Comparison of ENCODE assay signal across 11 mouse cellular contexts in genomic region chr2:167263040-167263810, GRCm38 (mm10). TPM values are rescaled to one million over a fixed set of nuclear protein-coding genes. Genes with fewer than 3 reads are reported as not detected.
A peak's percentile ranks its signal among the peaks of the same experiment; 100 is the strongest.
DNase-seq lines count a peak whose midpoint lies in the region; ATAC-seq and TF ChIP-seq lines count a peak whose summit lies in the region.
"Had no signal": no experiment of that assay in that cellular context is flagged by ENCODE, and none has a peak within 500 bp of the region (broad histone marks: within the 10 kb centered on the region; RNA-seq: fewer than 3 reads in every experiment).

No protein-coding gene starts in this region.

- peak; percentile 33 for DNase-seq in ovary, adult 18-20 months (ENCODE audit: low spot score)
- DNase-seq in ovary, postnatal 14 days (ENCODE audit: low spot score): no peak
- DNase-seq in Patski (ENCODE audit: low read depth, low spot score): peak; percentile 95
- peak; percentile 2 for DNase-seq in ovary, postnatal 10 days (ENCODE audit: low spot score)
- no peak for DNase-seq in cerebellum, adult 11 months
- DNase-seq: right cerebral cortex, postnatal 14 days had no signal

- H3K27ac ChIP-seq in heart, embryonic 15.5 days: 0 out of 2 replicates have a peak overlapping the region, but pooled peaks have one; percentile 34
- H3K27ac ChIP-seq: kidney, postnatal 0 days; limb, embryonic 12.5 days had no signal

- peak; percentile 92 for ATAC-seq in Patski
- peak; percentile 50 for ATAC-seq in heart, embryonic 15.5 days (replicated peaks; ENCODE audit: insufficient number of reproducible peaks, insufficient read depth, low FRiP score, low read depth)
- no peak for ATAC-seq in megakaryocyte-erythroid progenitor cell, adult 5-6 weeks (replicated peaks; ENCODE audit: low FRiP score, low TSS enrichment, poor library complexity, severe bottlenecking)

- CTCF ChIA-PET in Patski (lab: Charles Lee): interaction anchor here (1.8 to 5.1 kb wide), 3 partner anchors 16 to 43 kb away, joined by 5 to 23 read pairs (median 9); no protein-coding TSS in a partner anchor

- TF ChIP-seq CTCF in Patski (IDR thresholded peaks at IDR 0.05): no peak

- no peak overlapping the region for H3K9ac ChIP-seq in heart, embryonic 15.5 days
- H3K9ac ChIP-seq: limb, embryonic 12.5 days had no signal

- POLR2A ChIA-PET in Patski (lab: Charles Lee): no interaction called here

- no peak overlapping the region for H3K4me3 ChIP-seq in heart, embryonic 15.5 days
- H3K4me3 ChIP-seq: limb, embryonic 12.5 days had no signal

- H3K4me2 ChIP-seq in heart, embryonic 15.5 days: no peak overlapping the region
- H3K4me2 ChIP-seq: limb, embryonic 12.5 days had no signal

- H3K27me3 ChIP-seq in Patski: no peaks in the 10 kb centered on the region
- no peaks in the 10 kb centered on the region for H3K27me3 ChIP-seq in heart, embryonic 15.5 days
- H3K27me3 ChIP-seq: limb, embryonic 12.5 days had no signal

- in situ Hi-C loops in Patski (cut with MboI; ENCODE audit: low pct_unique_long_range_greater_than_20kb): no loop called here

- peaks cover 22% of the 10 kb centered on the region for H3K4me1 ChIP-seq in heart, embryonic 15.5 days (replicated peaks)
- H3K4me1 ChIP-seq: limb, embryonic 12.5 days had no signal

- H3K9me3 ChIP-seq in heart, embryonic 15.5 days (replicated peaks): no peaks in the 10 kb centered on the region
- H3K9me3 ChIP-seq: limb, embryonic 12.5 days had no signal

- H3K36me3 ChIP-seq in heart, embryonic 15.5 days: no peaks in the 10 kb centered on the region
- H3K36me3 ChIP-seq: limb, embryonic 12.5 days had no signal

- WGBS in heart, embryonic 15.5 days: 67% methylated on average over 8 of the region's 8 CpGs

RNA-seq across cellular contexts. Expression of gene Ptgis, which starts 22.8 kb away (rescaled TPM):
- polyA plus RNA-seq in Patski (2021): 0.13 TPM
- polyA plus RNA-seq in heart, embryonic 15.5 days (2015; fragmentation: Nextera tagmentation; extraction: Ambion mirVana): 22.5 and 25.7 TPM in 2 replicates
- total RNA-seq in megakaryocyte-erythroid progenitor cell, adult 5-6 weeks (2014; fragmentation: Nextera tagmentation): not detected in 2 replicates
- not detected in 2 replicates for total RNA-seq in megakaryocyte-erythroid progenitor cell, adult 5-6 weeks (2017)
- total RNA-seq: monocyte, adult 5-6 weeks had no signal

Comparison
In these comparisons a context has a peak if more than half of its experiments do, and no peak if none do; other contexts are left out.
1. DNase-seq: peak in ovary, adult 18-20 months (single experiment), Patski (single experiment) and ovary, postnatal 10 days (single experiment); none in ovary, postnatal 14 days (single experiment) and cerebellum, adult 11 months (single experiment).
2. RNA of gene Ptgis, which starts 22.8 kb away (polyA plus RNA-seq): 22.5 to 25.7 TPM in heart, embryonic 15.5 days; 0.13 TPM in Patski (single experiment); every median in the first group is over 10 times any median in the second.